Mouse (Mus musculus): ENCODE data around the gene Atcay. TPM values are rescaled to one million over a fixed set of nuclear protein-coding genes. Genes with fewer than 3 reads are reported as not detected.

Atcay gene
- polyA plus RNA-seq (2015; fragmentation: Illumina TruSeq; extraction: RNeasy Lipid Tissue Mini Kit (QIAGEN cat#74804); ENCODE audit: low read depth, low replicate concordance) = 148 TPM

DNA sequence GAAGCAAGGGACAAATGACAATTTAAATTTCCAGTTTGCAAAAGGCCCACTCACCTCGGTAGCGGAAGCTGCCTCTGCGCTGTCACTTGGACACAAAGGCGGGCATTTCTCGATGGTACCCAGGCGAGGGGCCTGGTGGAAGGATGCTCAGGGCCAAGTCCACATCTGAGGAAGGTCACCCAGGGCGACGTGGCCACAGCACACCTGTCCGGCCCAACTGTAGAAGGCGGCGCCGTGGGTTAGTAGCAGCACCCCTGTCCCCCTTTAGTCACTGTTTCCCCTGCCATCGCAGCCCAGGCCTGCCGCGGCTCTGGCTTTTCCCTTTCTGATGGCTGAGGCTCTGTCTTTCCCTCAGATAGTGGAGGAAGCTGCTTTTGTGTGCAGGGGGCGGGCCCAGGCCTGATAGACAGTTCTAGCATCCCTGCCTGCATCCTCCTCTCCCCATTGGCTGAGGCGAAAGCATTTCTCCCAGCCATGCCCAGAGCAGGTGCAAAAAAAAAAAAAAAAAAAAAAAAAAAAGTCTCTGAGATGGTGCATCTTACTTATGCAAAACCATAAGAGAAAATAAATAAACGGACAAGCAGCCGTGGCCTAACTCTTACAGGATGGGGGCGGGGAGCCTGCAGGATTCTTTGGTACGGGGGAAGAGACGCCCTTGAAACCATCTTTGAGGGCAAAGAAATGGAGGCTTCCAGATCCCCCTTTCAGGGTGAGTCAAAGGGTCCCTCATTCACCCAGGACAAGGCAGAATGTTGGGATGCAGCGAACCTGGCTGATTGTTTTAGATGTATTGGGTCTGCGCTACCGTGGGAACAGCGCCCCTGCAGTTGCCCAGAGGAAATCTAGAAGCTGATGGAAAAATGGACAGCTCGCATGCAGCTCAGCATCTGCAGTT is at the start of gene Atcay:
Gene Atcay (minus strand): TSS at position 396 of the 895 bp plus-strand sequence.

DNA sequence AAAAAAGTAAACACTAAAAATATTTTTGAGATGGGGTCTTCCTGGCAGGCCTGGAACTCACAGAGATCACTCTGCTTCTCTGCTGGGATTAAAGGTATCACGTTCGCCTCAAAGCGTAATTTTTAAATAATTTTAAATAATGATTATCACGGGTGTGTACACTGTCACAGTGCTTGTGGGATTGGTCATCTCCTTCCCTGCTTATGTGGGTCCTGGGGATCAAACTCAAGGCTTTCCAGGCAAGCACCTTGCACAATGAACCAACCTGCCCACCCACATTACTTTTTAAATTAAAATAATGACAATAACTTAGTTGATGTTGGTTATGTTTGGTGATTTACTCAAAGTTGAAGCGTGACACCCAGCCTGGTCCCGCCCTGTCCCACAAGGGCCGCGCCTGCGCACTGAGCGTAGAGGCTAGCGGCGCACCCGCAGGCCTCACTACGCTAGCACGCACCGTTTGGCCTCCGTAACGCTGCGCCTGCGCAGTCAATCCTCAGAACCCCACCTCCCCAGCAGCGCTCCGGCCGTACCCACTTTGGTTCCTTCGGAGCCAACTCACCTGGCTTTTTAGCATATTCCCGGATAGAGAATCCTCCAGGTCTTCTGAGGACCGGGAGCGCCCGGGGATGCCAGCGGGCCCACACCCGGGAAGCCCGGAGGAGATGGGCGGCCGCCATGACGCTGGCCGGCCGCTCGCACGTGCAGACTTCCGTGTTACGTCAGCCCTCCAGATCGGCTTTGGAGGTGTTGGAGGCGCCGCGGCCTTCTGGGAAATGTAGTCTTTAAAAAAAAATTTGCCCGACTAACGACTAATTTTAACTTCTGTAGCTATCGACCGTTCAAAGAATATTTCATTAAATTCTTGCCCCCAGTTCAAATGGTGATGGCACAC is 35.8 kb upstream of the Atcay start, which contains the start of the genes Mrpl54 and Apba3:
Gene Mrpl54 (minus strand): TSS at position 724 of the 895 bp plus-strand sequence.
Gene Apba3 (plus strand): TSS at position 750 of the 895 bp plus-strand sequence.

DNA sequence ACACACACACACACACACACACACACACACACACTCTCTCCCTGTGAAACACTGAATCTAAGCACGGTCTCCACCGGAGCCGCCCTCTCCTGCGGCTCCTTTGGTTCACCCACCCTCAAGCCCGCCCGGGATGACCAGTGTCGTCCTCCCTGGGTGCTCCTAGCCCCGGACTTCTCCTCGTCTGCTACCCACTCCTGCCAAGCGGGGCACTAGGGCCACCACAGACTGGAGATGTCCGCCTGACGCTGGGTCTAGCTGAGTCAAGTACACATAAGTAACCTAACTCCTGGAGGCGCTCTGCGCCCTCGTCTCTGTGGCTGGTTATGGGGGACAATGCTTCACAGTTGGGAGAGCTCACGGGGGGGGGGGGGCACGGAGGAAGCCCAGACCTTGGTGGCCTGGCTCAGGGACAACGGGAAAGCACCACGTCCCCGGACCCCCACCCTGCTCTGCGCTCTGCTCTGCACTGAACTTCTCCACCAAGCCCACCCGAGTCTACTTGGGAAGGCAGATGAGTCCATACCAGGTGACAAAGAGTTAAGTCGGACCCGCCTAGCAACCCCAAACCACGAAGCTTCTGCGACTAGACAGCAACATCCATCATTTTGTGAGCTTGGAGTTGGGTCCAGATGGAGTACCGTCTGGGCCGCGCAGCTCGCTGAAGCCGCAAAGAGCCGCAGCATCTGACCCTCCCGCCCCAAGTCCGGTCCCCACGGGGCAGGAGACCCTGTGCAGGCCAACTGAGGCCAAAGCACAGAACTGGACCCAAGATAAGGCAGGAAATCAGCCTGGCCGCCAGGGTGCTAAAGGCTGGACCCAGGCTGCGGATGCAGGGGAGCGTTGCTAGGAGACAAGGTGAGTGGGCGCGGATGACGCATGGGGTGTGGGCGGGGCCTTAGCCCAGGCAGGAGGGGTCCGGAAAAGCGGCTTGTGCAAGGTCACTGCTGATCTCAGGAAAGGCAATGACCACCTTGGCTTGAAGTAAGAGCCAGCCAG is 22.1 kb upstream of the Atcay start, which contains the start of gene Matk:
Gene Matk (plus strand): TSS at position 512 of the 996 bp plus-strand sequence.

GRCm38 (mm10) chr10:81232580-81233225 is 2.1 kb upstream of the Atcay start, which contains the start of gene Zfr2:
TSS of gene Zfr2 (plus strand) at chr10:81233155.

DNA sequence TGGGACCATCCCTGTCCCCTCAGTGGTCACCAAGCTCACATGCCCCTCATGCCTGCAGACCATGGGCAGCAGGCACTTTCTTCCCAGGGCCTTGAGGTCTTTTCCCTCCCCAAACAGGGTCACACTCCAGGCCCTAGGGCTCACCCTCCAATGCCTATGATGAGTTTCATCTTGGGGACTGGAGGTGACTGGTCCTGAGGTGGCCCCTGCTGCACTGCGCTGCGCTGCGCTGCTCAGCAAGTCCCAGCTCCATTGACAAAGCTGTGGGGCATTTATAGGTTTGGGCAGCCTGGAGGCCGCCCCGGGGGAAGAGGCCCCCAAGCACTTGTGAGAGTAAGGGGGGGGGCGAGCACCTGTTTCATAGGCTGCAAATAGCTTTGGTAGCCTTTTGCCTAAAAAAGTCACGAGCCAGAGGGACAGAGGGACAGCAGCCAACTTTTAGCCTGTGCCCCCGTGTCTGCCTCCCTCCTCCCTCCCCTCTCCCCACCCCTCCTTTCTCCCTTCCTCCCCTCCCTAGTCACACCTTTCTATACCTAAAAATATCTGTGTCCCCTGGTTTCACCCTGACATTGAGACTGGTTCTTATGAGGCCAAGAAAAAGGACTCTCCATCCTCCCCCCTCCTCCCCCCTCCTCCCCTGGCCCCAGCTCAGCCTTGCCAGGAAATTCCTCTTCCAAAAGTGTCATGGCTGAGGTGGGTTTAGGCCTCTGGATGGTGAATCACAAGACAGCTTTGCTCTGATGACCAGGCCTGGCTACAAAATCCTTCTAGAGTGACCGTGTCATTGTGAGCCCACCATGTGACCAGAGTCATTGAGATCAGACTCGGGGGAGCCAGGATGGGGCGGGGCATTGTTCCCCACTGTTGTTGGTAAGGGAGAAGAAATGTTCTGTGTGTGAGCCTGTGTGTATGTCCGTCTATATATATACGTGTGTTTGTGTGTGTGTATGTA is 28.6 kb downstream of the Atcay start, which contains the start of gene Nmrk2:
Gene Nmrk2 (minus strand): TSS at position 245 of the 952 bp plus-strand sequence.

DNA sequence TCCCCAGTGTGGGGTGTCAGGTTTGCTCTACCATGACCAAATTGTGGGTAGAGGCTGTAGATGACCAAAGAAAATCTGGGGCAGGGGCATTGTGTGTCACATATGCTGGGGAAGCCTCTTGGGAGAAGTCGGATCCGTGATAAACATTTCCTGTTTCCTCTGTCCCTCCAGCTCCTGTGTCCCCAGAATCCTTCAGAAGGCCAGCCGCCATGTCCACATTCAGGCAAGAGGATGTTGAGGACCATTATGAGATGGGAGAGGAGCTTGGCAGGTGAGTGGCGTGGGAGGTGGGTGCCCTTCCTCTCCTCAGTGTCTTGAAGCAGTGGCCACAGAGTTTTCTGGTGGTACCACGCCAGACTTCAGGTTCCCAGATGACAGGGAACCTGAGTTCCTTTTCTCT is 46.8 kb downstream of the Atcay start, which contains the start of gene 4930442H23Rik:
Gene 4930442H23Rik (minus strand): TSS at position 45 of the 400 bp plus-strand sequence.

DNA sequence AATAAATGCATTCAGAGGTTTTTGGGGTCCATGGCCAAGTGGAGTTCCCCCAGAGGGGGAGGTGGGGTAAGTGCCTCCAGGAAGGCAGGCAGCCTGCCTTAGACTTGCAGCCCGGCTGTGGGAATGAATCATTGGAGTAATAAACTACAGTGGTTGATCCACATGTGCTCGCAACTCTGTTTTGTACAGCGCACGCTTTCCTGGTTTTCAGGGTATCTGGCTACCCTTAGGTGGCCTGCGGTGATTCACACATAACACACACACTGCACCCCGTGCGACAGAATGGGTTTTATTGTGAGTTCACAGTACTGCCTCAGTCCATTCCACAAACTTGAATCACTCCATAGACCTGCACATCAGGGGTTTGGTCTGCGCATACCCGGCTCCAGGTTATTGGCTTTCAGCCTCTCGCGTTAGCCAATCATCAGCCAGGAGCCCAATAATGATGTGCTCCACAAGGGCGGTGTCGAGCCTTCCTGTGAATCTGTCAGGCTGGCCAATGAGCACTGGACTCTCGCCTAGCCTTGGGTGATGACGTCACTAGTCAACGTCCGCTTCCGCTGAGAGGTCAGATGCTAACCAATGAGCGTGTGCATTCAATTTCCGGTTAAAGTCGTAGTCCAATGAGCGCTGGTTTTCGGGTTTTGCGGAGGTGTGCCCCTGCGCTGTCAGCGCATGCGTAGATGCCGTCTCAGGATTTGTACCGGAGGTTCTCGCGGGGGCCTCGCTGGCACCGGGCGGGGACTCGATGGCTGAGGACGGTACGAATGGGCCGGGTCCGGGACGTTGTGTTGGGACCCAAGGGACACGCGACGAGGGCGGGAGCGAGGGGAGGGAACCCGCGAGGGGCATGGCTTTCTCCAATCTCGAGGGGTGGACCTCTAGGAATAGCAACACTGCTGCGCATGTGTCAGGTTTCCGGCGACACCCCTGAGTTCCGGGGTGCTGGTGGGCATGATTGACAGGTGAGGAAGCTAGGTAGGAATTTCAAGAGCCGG is 48.0 kb downstream of the Atcay start, which contains the start of gene Dapk3:
Gene Dapk3 (plus strand): TSS at position 670 of the 998 bp plus-strand sequence.

GRCm38 (mm10) chr10:81176466-81177271 is 54.0 kb downstream of the Atcay start, which contains the start of gene Eef2:
TSS of gene Eef2 (plus strand) at chr10:81176631.

GRCm38 (mm10) chr10:81167200-81168086 is 63.2 kb downstream of the Atcay start, which contains the start of gene Pias4:
TSS of gene Pias4 (minus strand) at chr10:81167923.

Other genes with a start within 250 kb of the Atcay start
- 167 TPM for gene Gng7, start 215.9 kb downstream of the Atcay start, polyA plus RNA-seq (2015; fragmentation: Illumina TruSeq; extraction: RNeasy Lipid Tissue Mini Kit (QIAGEN cat#74804); ENCODE audit: low read depth, low replicate concordance)
- 90.3 TPM for gene Diras1, start 205.2 kb downstream of the Atcay start, polyA plus RNA-seq (2015; fragmentation: Illumina TruSeq; extraction: RNeasy Lipid Tissue Mini Kit (QIAGEN cat#74804); ENCODE audit: low read depth, low replicate concordance)
- 48.1 TPM for gene Slc39a3, start 193.4 kb downstream of the Atcay start, polyA plus RNA-seq (2015; fragmentation: Illumina TruSeq; extraction: RNeasy Lipid Tissue Mini Kit (QIAGEN cat#74804); ENCODE audit: low read depth, low replicate concordance)
- gene Sgta, start 170.7 kb downstream of the Atcay start, polyA plus RNA-seq (2015; fragmentation: Illumina TruSeq; extraction: RNeasy Lipid Tissue Mini Kit (QIAGEN cat#74804); ENCODE audit: low read depth, low replicate concordance) = 171 TPM
- 39.4 TPM for gene Thop1, start 160.8 kb downstream of the Atcay start, polyA plus RNA-seq (2015; fragmentation: Illumina TruSeq; extraction: RNeasy Lipid Tissue Mini Kit (QIAGEN cat#74804); ENCODE audit: low read depth, low replicate concordance)
- 0.51 TPM for gene Creb3l3, start 132.0 kb downstream of the Atcay start, polyA plus RNA-seq (2015; fragmentation: Illumina TruSeq; extraction: RNeasy Lipid Tissue Mini Kit (QIAGEN cat#74804); ENCODE audit: low read depth, low replicate concordance)
- 96.3 TPM for gene Map2k2, start 124.9 kb downstream of the Atcay start, polyA plus RNA-seq (2015; fragmentation: Illumina TruSeq; extraction: RNeasy Lipid Tissue Mini Kit (QIAGEN cat#74804); ENCODE audit: low read depth, low replicate concordance)
- 45.3 TPM for gene Zbtb7a, start 95.6 kb downstream of the Atcay start, polyA plus RNA-seq (2015; fragmentation: Illumina TruSeq; extraction: RNeasy Lipid Tissue Mini Kit (QIAGEN cat#74804); ENCODE audit: low read depth, low replicate concordance)
- gene Pias4, start 62.9 kb downstream of the Atcay start, polyA plus RNA-seq (2015; fragmentation: Illumina TruSeq; extraction: RNeasy Lipid Tissue Mini Kit (QIAGEN cat#74804); ENCODE audit: low read depth, low replicate concordance) = 17.8 TPM
- gene Eef2, start 54.2 kb downstream of the Atcay start, polyA plus RNA-seq (2015; fragmentation: Illumina TruSeq; extraction: RNeasy Lipid Tissue Mini Kit (QIAGEN cat#74804); ENCODE audit: low read depth, low replicate concordance) = 804 TPM
- gene Dapk3, start 47.8 kb downstream of the Atcay start, polyA plus RNA-seq (2015; fragmentation: Illumina TruSeq; extraction: RNeasy Lipid Tissue Mini Kit (QIAGEN cat#74804); ENCODE audit: low read depth, low replicate concordance) = 65.2 TPM
- gene 4930442H23Rik, start 47.0 kb downstream of the Atcay start, polyA plus RNA-seq (2015; fragmentation: Illumina TruSeq; extraction: RNeasy Lipid Tissue Mini Kit (QIAGEN cat#74804); ENCODE audit: low read depth, low replicate concordance) = not detected
- not detected for gene Nmrk2, start 28.8 kb downstream of the Atcay start, polyA plus RNA-seq (2015; fragmentation: Illumina TruSeq; extraction: RNeasy Lipid Tissue Mini Kit (QIAGEN cat#74804); ENCODE audit: low read depth, low replicate concordance)
- 39.4 TPM for gene Zfr2, start 2.3 kb upstream of the Atcay start, polyA plus RNA-seq (2015; fragmentation: Illumina TruSeq; extraction: RNeasy Lipid Tissue Mini Kit (QIAGEN cat#74804); ENCODE audit: low read depth, low replicate concordance)
- gene Matk, start 22.1 kb upstream of the Atcay start, polyA plus RNA-seq (2015; fragmentation: Illumina TruSeq; extraction: RNeasy Lipid Tissue Mini Kit (QIAGEN cat#74804); ENCODE audit: low read depth, low replicate concordance) = 194 TPM
- gene Mrpl54, start 36.1 kb upstream of the Atcay start, polyA plus RNA-seq (2015; fragmentation: Illumina TruSeq; extraction: RNeasy Lipid Tissue Mini Kit (QIAGEN cat#74804); ENCODE audit: low read depth, low replicate concordance) = 82.8 TPM
- gene Apba3, start 36.1 kb upstream of the Atcay start, polyA plus RNA-seq (2015; fragmentation: Illumina TruSeq; extraction: RNeasy Lipid Tissue Mini Kit (QIAGEN cat#74804); ENCODE audit: low read depth, low replicate concordance) = 30.7 TPM
- 0.57 TPM for gene Tjp3, start 60.7 kb upstream of the Atcay start, polyA plus RNA-seq (2015; fragmentation: Illumina TruSeq; extraction: RNeasy Lipid Tissue Mini Kit (QIAGEN cat#74804); ENCODE audit: low read depth, low replicate concordance)
- gene Pip5k1c, start 62.1 kb upstream of the Atcay start, polyA plus RNA-seq (2015; fragmentation: Illumina TruSeq; extraction: RNeasy Lipid Tissue Mini Kit (QIAGEN cat#74804); ENCODE audit: low read depth, low replicate concordance) = 246 TPM
- gene Cactin, start 90.3 kb upstream of the Atcay start, polyA plus RNA-seq (2015; fragmentation: Illumina TruSeq; extraction: RNeasy Lipid Tissue Mini Kit (QIAGEN cat#74804); ENCODE audit: low read depth, low replicate concordance) = 18.8 TPM
- gene Tbxa2r, start 97.9 kb upstream of the Atcay start, polyA plus RNA-seq (2015; fragmentation: Illumina TruSeq; extraction: RNeasy Lipid Tissue Mini Kit (QIAGEN cat#74804); ENCODE audit: low read depth, low replicate concordance) = 0.85 TPM
- gene Gipc3, start 112.4 kb upstream of the Atcay start, polyA plus RNA-seq (2015; fragmentation: Illumina TruSeq; extraction: RNeasy Lipid Tissue Mini Kit (QIAGEN cat#74804); ENCODE audit: low read depth, low replicate concordance) = 1.2 TPM
- gene Hmg20b, start 119.6 kb upstream of the Atcay start, polyA plus RNA-seq (2015; fragmentation: Illumina TruSeq; extraction: RNeasy Lipid Tissue Mini Kit (QIAGEN cat#74804); ENCODE audit: low read depth, low replicate concordance) = 24.4 TPM
- gene Mfsd12, start 126.7 kb upstream of the Atcay start, polyA plus RNA-seq (2015; fragmentation: Illumina TruSeq; extraction: RNeasy Lipid Tissue Mini Kit (QIAGEN cat#74804); ENCODE audit: low read depth, low replicate concordance) = 19.9 TPM
- not detected for gene 4930404N11Rik, start 135.0 kb upstream of the Atcay start, polyA plus RNA-seq (2015; fragmentation: Illumina TruSeq; extraction: RNeasy Lipid Tissue Mini Kit (QIAGEN cat#74804); ENCODE audit: low read depth, low replicate concordance)
- 48.4 TPM for gene Fzr1, start 147.7 kb upstream of the Atcay start, polyA plus RNA-seq (2015; fragmentation: Illumina TruSeq; extraction: RNeasy Lipid Tissue Mini Kit (QIAGEN cat#74804); ENCODE audit: low read depth, low replicate concordance)
- gene Dohh, start 153.6 kb upstream of the Atcay start, polyA plus RNA-seq (2015; fragmentation: Illumina TruSeq; extraction: RNeasy Lipid Tissue Mini Kit (QIAGEN cat#74804); ENCODE audit: low read depth, low replicate concordance) = 94.1 TPM
- 5.0 TPM for gene Gm48551, start 153.6 kb upstream of the Atcay start, polyA plus RNA-seq (2015; fragmentation: Illumina TruSeq; extraction: RNeasy Lipid Tissue Mini Kit (QIAGEN cat#74804); ENCODE audit: low read depth, low replicate concordance)
- 3.5 TPM for gene Gm48552, start 158.2 kb upstream of the Atcay start, polyA plus RNA-seq (2015; fragmentation: Illumina TruSeq; extraction: RNeasy Lipid Tissue Mini Kit (QIAGEN cat#74804); ENCODE audit: low read depth, low replicate concordance)
- 2.5 TPM for gene Smim24, start 162.2 kb upstream of the Atcay start, polyA plus RNA-seq (2015; fragmentation: Illumina TruSeq; extraction: RNeasy Lipid Tissue Mini Kit (QIAGEN cat#74804); ENCODE audit: low read depth, low replicate concordance)
- gene Nfic, start 224.8 kb upstream of the Atcay start, polyA plus RNA-seq (2015; fragmentation: Illumina TruSeq; extraction: RNeasy Lipid Tissue Mini Kit (QIAGEN cat#74804); ENCODE audit: low read depth, low replicate concordance) = 52.1 TPM

All from brain, adult 10 weeks (tissue).